Mouse (Mus musculus): ENCODE measurements at regions not wholly inside any gene's neighbourhood (a gene's known extent, or its start where the extent isn't known, plus 50 kb on each side); places are given as distances from the start of the nearest gene placed in this dataset.

DNA sequence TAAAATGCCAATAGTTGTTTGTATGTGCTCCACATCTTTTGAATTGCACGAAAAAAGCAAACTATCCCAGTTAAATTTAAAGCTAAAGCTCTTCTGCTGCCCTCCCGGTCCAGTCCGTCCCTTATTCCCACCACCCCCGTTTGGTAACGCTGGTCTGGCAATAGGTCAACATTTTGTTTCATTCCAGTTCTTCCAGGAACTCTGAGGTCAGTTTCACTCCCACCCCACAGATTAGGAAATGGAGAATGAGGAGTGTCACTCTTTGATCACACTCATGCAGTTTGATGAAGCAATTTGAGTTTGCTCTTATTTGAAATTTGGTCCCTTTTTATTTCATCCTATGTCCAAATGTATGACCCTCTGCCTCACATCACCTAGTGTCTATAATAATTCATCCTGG is 58.7 kb upstream of the Elmo1 start:
- no peak for TF ChIP-seq ZKSCAN1 (IDR thresholded peaks at IDR 0.05; ENCODE audit: low read depth, low read length)
- TF ChIP-seq SIN3A (IDR thresholded peaks at IDR 0.05; ENCODE audit: low read length): no peak
- no peak for TF ChIP-seq CTCF (IDR thresholded peaks at IDR 0.05 in 2 of 3, conservative IDR thresholded peaks at IDR 0.05 in 1 of 3; ENCODE audit: control insufficient read depth in 1 of 3, insufficient read depth in 1 of 3, low read depth in 2 of 3, low read length in 3 of 3, poor library complexity in 1 of 3, severe bottlenecking in 1 of 3)
- TF ChIP-seq MAZ (IDR thresholded peaks at IDR 0.05; ENCODE audit: low read depth, low read length): no peak
- no peak for TF ChIP-seq MXI1 (IDR thresholded peaks at IDR 0.05; ENCODE audit: low read depth, low read length)
- no peak for TF ChIP-seq TAL1 (IDR thresholded peaks at IDR 0.05; ENCODE audit: low read length)
- TF ChIP-seq BHLHE40 (IDR thresholded peaks at IDR 0.05; ENCODE audit: borderline replicate concordance, low read depth, low read length): no peak
- TF ChIP-seq CHD2 (IDR thresholded peaks at IDR 0.05; ENCODE audit: low read length): no peak
- no peak for TF ChIP-seq E2F4 (IDR thresholded peaks at IDR 0.05; ENCODE audit: borderline replicate concordance, low read depth, low read length)
- TF ChIP-seq TCF12 (IDR thresholded peaks at IDR 0.05; ENCODE audit: low read depth, low read length): no peak
- no peak for TF ChIP-seq POLR2A (IDR thresholded peaks at IDR 0.05; ENCODE audit: control insufficient read depth in 1 of 2, insufficient read depth in 1 of 2, low read depth in 1 of 2, low read length in 2 of 2, poor library complexity in 1 of 2)
- no peak for TF ChIP-seq MAX (IDR thresholded peaks at IDR 0.05; ENCODE audit: low read length)
- TF ChIP-seq EP300 (IDR thresholded peaks at IDR 0.05; ENCODE audit: low read depth in 1 of 2, low read length in 2 of 2): no peak
- TF ChIP-seq SMC3 (IDR thresholded peaks at IDR 0.05; ENCODE audit: low read depth, low read length): no peak

Data from MEL (cell line).